Mouse (Mus musculus) liver, embryonic 14.5 days (tissue): ENCODE data around the gene Parvb. TPM values are rescaled to one million over a fixed set of nuclear protein-coding genes. Genes with fewer than 3 reads are reported as not detected.

Source experiments
- ATAC-seq: fragments of 200-750 bp; cut with Nextera tagmentation; 2 replicates; pipeline ENCODE4 v1.8.0; 2017; ENCODE audit warnings: moderate number of reproducible peaks, mild to moderate bottlenecking, moderate library complexity; ENCODE audit not compliant: insufficient read depth
- DNase-seq, 3 experiments: peaks; one replicate each; pipeline ENCODE4 v3.0.0-alpha.2; 2012 to 2013; ENCODE audit warnings: low read depth in 3 of 3, low spot score in 3 of 3
- H3K27ac ChIP-seq: fragments of 300-500 bp; sonication (generic); 2 replicates; pipeline ENCODE4 v1.5.1; 2014; ENCODE audit warnings: moderate library complexity, mild to moderate bottlenecking, control low read depth, inconsistent platforms
- H3K27me3 ChIP-seq: fragments of 300-500 bp; sonication (generic); 2 replicates; pipeline ENCODE4 v1.6.1; 2014; ENCODE audit warnings: mild to moderate bottlenecking, low read length, moderate library complexity; ENCODE audit not compliant: control insufficient read depth, insufficient read depth
- H3K36me3 ChIP-seq: fragments of 300-500 bp; sonication (generic); replicated peaks from 2 replicates; pipeline ENCODE4 v1.6.1; 2014; ENCODE audit warnings: low read depth; ENCODE audit not compliant: control insufficient read depth, insufficient read depth
- H3K4me1 ChIP-seq, 2 experiments: fragments of 200-500 bp in 1 of 2; fragments of 300-500 bp in 1 of 2; sonication (generic) in 1 of 2; replicated peaks; 2 replicates each; pipeline ENCODE4 v1.6.1; 2012 to 2014; ENCODE audit warnings: antibody characterized with exemption in 1 of 2, inconsistent platforms in 1 of 2, low read length in 1 of 2; ENCODE audit not compliant: control insufficient read depth in 2 of 2, insufficient read depth in 2 of 2
- H3K4me2 ChIP-seq: fragments of 300-500 bp; sonication (generic); 2 replicates; pipeline ENCODE4 v1.6.1; 2014; ENCODE audit warnings: low read depth, mild to moderate bottlenecking, control low read depth, moderate library complexity
- H3K4me3 ChIP-seq, 2 experiments: fragments of 200-500 bp in 1 of 2; fragments of 300-500 bp in 1 of 2; sonication (generic) in 1 of 2; 2 replicates each; pipeline ENCODE4 v1.5.1; 2012 to 2014; ENCODE audit warnings: low read depth in 2 of 2, low read length in 2 of 2, mild to moderate bottlenecking in 2 of 2, control low read depth in 1 of 2, inconsistent platforms in 1 of 2, moderate library complexity in 1 of 2; ENCODE audit not compliant: insufficient read depth in 1 of 2
- H3K9ac ChIP-seq: fragments of 300-500 bp; sonication (generic); replicated peaks from 2 replicates; pipeline ENCODE4 v1.6.1; 2014; ENCODE audit warnings: mild to moderate bottlenecking, control low read depth, moderate library complexity
- H3K9me3 ChIP-seq: fragments of 300-500 bp; sonication (generic); 2 replicates; pipeline ENCODE4 v1.6.1; 2016; ENCODE audit warnings: low read length, mixed read lengths; ENCODE audit not compliant: control insufficient read depth
- CTCF ChIP-seq: IDR thresholded peaks from 2 replicates; pipeline ENCODE4 v1.5.1; 2016; ENCODE audit warnings: antibody characterized with exemption, low read depth, control low read depth
- EP300 ChIP-seq: IDR thresholded peaks from 2 replicates; pipeline ENCODE4 v1.6.1; 2016; ENCODE audit warnings: antibody characterized with exemption, low read depth
- WGBS: fragments of 180-500 bp; shearing (Covaris S2); extraction: QIAGEN DNeasy Blood & Tissue Kit; methylation state at CpG from one replicate; pipeline ENCODE4 v1.1.7; 2014; ENCODE audit not compliant: insufficient replicate concordance; 5-methylcytosine and 5-hydroxymethylcytosine counted together
- polyA plus RNA-seq, 2 experiments: library from polyadenylated mRNA; depleted of rRNA in 1 of 2; stranded (reverse) in 1 of 2; unstranded in 1 of 2; fragments of >200 nt; fragmentation: Nextera tagmentation in 1 of 2; extraction: Ambion mirVana in 1 of 2; gene quantifications; 2 replicates each; pipeline versions ENCODE4 v1.2.1 to v1.2.3; 2012 to 2014

Gene Parvb
- polyA plus RNA-seq, 2 experiments: 7.3 to 22.6 TPM

DNA sequence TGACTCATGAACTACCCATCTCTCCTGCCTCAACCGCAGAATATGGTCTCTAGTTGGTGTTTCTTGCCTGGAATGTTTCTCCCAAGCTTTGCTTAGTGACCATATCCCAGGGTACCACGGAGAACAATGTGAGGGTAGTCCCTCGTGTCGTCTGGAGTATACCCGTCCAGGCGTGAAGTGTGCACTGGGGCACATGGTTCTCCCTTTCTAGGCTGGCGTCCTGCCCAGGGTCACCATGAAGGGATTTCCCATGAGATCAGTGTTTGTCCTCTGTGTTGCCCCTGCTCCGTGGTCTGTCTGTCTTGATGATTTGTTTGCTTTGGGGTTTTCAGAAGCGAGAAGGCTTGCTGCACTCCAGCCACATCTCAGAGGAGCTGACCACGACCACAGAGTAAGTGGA lies 63.4 kb downstream of the Parvb start:
- H3K4me1 ChIP-seq: no peaks in the 10 kb centered on the region
- no peak overlapping the region for H3K9ac ChIP-seq
- no peaks in the 10 kb centered on the region for H3K9me3 ChIP-seq
- no peak overlapping the region for H3K4me3 ChIP-seq
- no peak overlapping the region for H3K27ac ChIP-seq
- H3K4me2 ChIP-seq: no peak overlapping the region
- ATAC-seq: no peak
- WGBS: 67% methylated on average over 10 of the region's 10 CpGs
- H3K36me3 ChIP-seq: no peaks in the 10 kb centered on the region
- TF ChIP-seq EP300: no peak
- TF ChIP-seq CTCF: no peak
- no peaks in the 10 kb centered on the region for H3K27me3 ChIP-seq
- DNase-seq: no peak

DNA sequence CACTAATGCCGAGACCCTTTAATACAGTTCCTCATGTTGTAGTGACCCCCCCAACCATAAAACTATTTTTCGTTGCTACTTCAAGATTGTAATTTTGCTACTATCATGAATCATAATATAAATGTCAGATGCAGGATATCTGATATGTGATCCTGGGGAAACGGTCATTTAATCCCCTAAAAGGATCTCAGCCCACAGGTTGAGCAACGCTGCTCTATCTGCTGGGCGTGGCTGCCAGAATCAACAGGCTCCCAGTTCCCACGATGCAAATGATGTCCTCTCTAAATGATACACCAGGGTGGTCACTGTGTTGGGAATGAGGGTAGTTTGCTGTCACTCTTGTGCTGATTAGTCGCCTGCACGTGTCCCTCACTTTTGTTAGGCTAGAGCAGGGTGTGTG lies 65.6 kb downstream of the Parvb start:
- H3K27me3 ChIP-seq: no peaks in the 10 kb centered on the region
- H3K4me2 ChIP-seq: no peak overlapping the region
- no peak for ATAC-seq
- no peak overlapping the region for H3K9ac ChIP-seq
- H3K36me3 ChIP-seq: no peaks in the 10 kb centered on the region
- TF ChIP-seq EP300 (no peak), CTCF (no peak)
- no peak overlapping the region for H3K4me3 ChIP-seq
- no peaks in the 10 kb centered on the region for H3K9me3 ChIP-seq
- no peak overlapping the region for H3K27ac ChIP-seq
- no peak for DNase-seq
- 0 out of 4 replicates have a peak, but pooled peaks cover 0 to 2% of the 10 kb centered on the region in 2 experiments for H3K4me1 ChIP-seq
- 43% methylated on average over 8 of the region's 8 CpGs for WGBS

DNA sequence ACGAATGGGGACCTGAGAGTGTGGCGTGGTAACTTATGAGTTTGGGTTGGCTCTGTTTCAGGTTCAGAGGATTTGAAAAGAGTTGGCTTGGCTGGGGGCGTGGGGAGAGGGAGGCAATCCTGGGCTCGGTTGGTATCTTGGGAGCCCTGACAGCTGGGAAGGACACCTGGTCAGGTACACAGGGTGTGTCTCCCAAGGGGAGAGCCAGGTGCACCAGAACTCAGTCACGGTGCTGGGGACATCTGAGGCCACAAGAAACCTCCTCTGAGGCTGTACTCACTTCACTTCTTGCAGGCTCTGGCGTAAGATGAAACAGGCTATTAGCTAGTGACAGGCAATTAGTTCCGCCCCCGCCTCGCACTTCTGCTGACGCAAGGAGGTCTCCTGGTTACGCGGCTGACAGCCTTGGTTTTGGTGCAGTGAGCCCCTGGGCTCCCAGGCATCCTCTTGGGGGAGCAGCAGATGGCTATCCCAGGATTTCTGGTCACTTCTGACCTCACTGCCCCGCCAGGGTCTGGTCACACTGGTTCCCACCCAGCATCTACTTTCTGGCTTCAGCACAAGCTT lies 67.0 kb downstream of the Parvb start:
- Histone ChIP-seq H3K9me3 (no peaks in the 10 kb centered on the region), H3K36me3 (no peaks in the 10 kb centered on the region), H3K4me1 (0 out of 4 replicates have a peak, but pooled peaks cover 0 to 6% of the 10 kb centered on the region in 2 experiments), H3K27ac (no peak overlapping the region), H3K4me2 (no peak overlapping the region), H3K4me3 (no peak overlapping the region), H3K27me3 (no peaks in the 10 kb centered on the region), H3K9ac (no peak overlapping the region)
- no peak for DNase-seq
- WGBS: 60% methylated on average over 13 of the region's 13 CpGs
- no peak for TF ChIP-seq EP300
- no peak for TF ChIP-seq CTCF
- ATAC-seq: no peak

DNA sequence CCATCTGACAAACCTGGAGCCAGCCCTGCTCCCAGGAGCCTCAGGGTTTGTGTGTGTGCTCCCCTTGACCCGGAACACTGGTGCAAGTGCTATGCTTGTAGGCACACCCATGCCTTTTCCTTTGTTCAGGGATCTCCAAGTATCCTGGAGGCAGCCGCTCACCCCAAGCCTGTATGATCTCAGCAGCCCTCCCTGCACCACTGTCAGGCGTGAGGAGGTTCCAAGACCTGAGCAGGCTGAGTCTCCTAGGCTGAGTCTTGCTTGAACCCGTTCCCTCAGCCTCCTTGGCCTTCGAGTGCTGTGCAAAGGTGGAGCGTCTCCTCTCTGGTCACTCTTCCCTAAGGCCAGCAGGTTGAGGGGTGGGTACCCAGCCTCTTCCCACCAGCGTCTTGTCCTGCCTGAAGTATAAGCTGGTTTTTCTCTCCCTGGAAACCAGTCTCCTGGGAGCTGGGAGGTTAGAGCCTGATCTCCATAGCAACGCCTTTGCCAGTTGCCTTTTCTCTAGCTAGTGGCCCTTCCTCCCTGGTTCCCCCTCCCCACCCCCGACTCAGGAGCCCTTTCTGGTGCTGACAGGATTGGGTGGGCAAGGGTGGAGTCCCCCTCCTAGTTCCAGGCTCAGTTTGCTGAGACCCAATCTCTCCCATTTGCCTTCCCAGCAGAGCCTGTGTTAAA lies 68.0 kb downstream of the Parvb start:
- ATAC-seq: no peak
- TF ChIP-seq EP300 (no peak), CTCF (no peak)

DNA sequence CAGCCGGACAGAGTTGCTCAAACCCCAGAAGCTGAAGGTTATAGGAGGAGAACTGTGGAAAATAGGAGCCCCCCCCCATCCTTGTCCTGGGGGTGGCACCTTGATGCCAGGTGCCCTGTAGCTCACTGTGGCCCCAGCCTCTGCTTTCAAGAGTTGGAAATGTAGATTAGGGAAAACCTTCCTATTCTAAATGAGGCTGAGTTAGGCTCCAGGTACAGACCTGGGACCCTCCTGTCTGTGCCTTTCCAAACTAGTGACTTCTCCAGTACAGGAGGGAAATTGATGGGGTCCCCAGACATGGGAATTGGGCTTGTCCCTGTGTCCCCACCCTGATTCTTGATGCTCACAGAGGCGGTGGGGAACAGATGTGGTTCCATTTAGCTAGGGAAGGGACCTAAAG lies 68.7 kb downstream of the Parvb start:
- no peak overlapping the region for H3K4me2 ChIP-seq
- ATAC-seq: no peak

More for the DNA sequence above, 68.0 kb downstream of the Parvb start:
- Histone ChIP-seq H3K4me2 (no peak overlapping the region), H3K4me1 (0 out of 4 replicates have a peak, but pooled peaks cover 0 to 6% of the 10 kb centered on the region in 2 experiments), H3K27me3 (no peaks in the 10 kb centered on the region), H3K4me3 (no peak overlapping the region), H3K9me3 (no peaks in the 10 kb centered on the region), H3K27ac (no peak overlapping the region), H3K36me3 (no peaks in the 10 kb centered on the region), H3K9ac (no peak overlapping the region)
- no peak for DNase-seq
- 62% methylated on average over 9 of the region's 9 CpGs for WGBS

More for the DNA sequence above, 68.7 kb downstream of the Parvb start:
- 68% methylated on average over 2 of the region's 2 CpGs for WGBS
- Histone ChIP-seq H3K4me3 (no peak overlapping the region), H3K36me3 (no peaks in the 10 kb centered on the region), H3K27me3 (no peaks in the 10 kb centered on the region), H3K27ac (no peak overlapping the region), H3K4me1 (0 out of 4 replicates have a peak, but pooled peaks cover 0 to 6% of the 10 kb centered on the region in 2 experiments), H3K9ac (no peak overlapping the region), H3K9me3 (no peaks in the 10 kb centered on the region)
- TF ChIP-seq CTCF: no peak
- TF ChIP-seq EP300: no peak
- no peak for DNase-seq
